Mouse (Mus musculus) spleen, adult 2 months (tissue): ENCODE results near the gene Lrp6. TPM values are rescaled to one million over a fixed set of nuclear protein-coding genes. Genes with fewer than 3 reads are reported as not detected.

ENCODE experiments used
- DNase-seq, 2 experiments: peaks; one replicate each; pipeline versions ENCODE4 v3.0.0 to v3.0.0-alpha.2; 2012 to 2021; ENCODE audit warnings: low spot score in 2 of 2, low read depth in 1 of 2
- H3K27ac ChIP-seq: fragments of 200-500 bp; 2 replicates; pipeline ENCODE4 v1.5.1; 2012; ENCODE audit warnings: low read length, inconsistent platforms; ENCODE audit not compliant: insufficient read depth
- H3K27me3 ChIP-seq: fragments of 200-500 bp; 2 replicates; pipeline ENCODE4 v1.6.1; 2012; ENCODE audit warnings: mild to moderate bottlenecking, moderate library complexity, low read length, inconsistent platforms; ENCODE audit not compliant: control insufficient read depth, insufficient read depth
- H3K36me3 ChIP-seq: fragments of 200-500 bp; 2 replicates; pipeline ENCODE4 v1.6.1; 2012; ENCODE audit warnings: mild to moderate bottlenecking, low read length, inconsistent platforms; ENCODE audit not compliant: control insufficient read depth, insufficient read depth
- H3K4me1 ChIP-seq: fragments of 200-500 bp; 2 replicates; pipeline ENCODE4 v1.6.1; 2011; ENCODE audit warnings: inconsistent platforms; ENCODE audit not compliant: control insufficient read depth, insufficient read depth, insufficient read length
- H3K4me3 ChIP-seq: fragments of 200-500 bp; 2 replicates; pipeline ENCODE4 v1.5.1; 2011; ENCODE audit warnings: mild to moderate bottlenecking, inconsistent platforms; ENCODE audit not compliant: insufficient read depth, insufficient read length; ENCODE audit errors: extremely low read depth
- CTCF ChIP-seq: fragments of 200-500 bp; IDR thresholded peaks from 2 replicates; pipeline ENCODE4 v1.5.1; 2011; ENCODE audit warnings: mild to moderate bottlenecking, inconsistent platforms; ENCODE audit not compliant: insufficient read depth, insufficient read length, insufficient replicate concordance; ENCODE audit errors: extremely low read depth
- POLR2A ChIP-seq: fragments of 200-500 bp; IDR thresholded peaks from 2 replicates; pipeline ENCODE4 v1.6.1; 2011; ENCODE audit warnings: low read depth, low read length, inconsistent platforms
- whole genome bisulfite sequencing: fragments of 180-500 bp; shearing (Covaris S2); methylation state at CpG from one replicate; pipeline ENCODE4 v1.1.7; 2018; 5-methylcytosine and 5-hydroxymethylcytosine counted together
- polyA plus RNA-seq: library from polyadenylated mRNA; depleted of rRNA; stranded (reverse); fragments of >200 nt; gene quantifications from 2 replicates; pipeline ENCODE4 v1.2.3, GENCODE M21; 2012

The Lrp6 gene
- polyA plus RNA-seq, 1 experiment: 10.8 TPM

GRCm38 (mm10) chr6:134442219-134442618 is 124.5 kb downstream of the Lrp6 start:
- H3K36me3 ChIP-seq: peaks cover 4% of the 10 kb centered on the region; the same call in 1 of the 2 replicates
- no peak overlapping the region for H3K27ac ChIP-seq
- no peak for DNase-seq
- TF ChIP-seq CTCF (no peak), POLR2A (no peak)
- no peak overlapping the region for H3K4me3 ChIP-seq
- WGBS: 83% methylated on average over 5 of the region's 5 CpGs
- H3K27me3 ChIP-seq: no peaks in the 10 kb centered on the region
- no peaks in the 10 kb centered on the region; the same call in 1 of the 2 replicates for H3K4me1 ChIP-seq

GRCm38 (mm10) chr6:134441716-134442115 is 125.0 kb downstream of the Lrp6 start:
- Histone ChIP-seq H3K27ac (no peak overlapping the region), H3K4me3 (no peak overlapping the region), H3K27me3 (no peaks in the 10 kb centered on the region), H3K36me3 (peaks cover 4% of the 10 kb centered on the region; the same call in 1 of the 2 replicates), H3K4me1 (no peaks in the 10 kb centered on the region; the same call in 1 of the 2 replicates)
- 84% methylated on average over 3 of the region's 3 CpGs for WGBS
- TF ChIP-seq POLR2A: no peak
- no peak for DNase-seq

GRCm38 (mm10) chr6:134440023-134440422 is 126.7 kb downstream of the Lrp6 start:
- no peaks in the 10 kb centered on the region; the same call in 1 of the 2 replicates for H3K4me1 ChIP-seq
- TF ChIP-seq POLR2A (no peak), CTCF (no peak)
- no peak overlapping the region for H3K4me3 ChIP-seq
- 0 out of 2 replicates have a peak, but pooled peaks cover 1% of the 10 kb centered on the region for H3K36me3 ChIP-seq
- H3K27me3 ChIP-seq: no peaks in the 10 kb centered on the region
- WGBS: 76% methylated on average over 10 of the region's 10 CpGs
- no peak for DNase-seq
- H3K27ac ChIP-seq: no peak overlapping the region

DNA sequence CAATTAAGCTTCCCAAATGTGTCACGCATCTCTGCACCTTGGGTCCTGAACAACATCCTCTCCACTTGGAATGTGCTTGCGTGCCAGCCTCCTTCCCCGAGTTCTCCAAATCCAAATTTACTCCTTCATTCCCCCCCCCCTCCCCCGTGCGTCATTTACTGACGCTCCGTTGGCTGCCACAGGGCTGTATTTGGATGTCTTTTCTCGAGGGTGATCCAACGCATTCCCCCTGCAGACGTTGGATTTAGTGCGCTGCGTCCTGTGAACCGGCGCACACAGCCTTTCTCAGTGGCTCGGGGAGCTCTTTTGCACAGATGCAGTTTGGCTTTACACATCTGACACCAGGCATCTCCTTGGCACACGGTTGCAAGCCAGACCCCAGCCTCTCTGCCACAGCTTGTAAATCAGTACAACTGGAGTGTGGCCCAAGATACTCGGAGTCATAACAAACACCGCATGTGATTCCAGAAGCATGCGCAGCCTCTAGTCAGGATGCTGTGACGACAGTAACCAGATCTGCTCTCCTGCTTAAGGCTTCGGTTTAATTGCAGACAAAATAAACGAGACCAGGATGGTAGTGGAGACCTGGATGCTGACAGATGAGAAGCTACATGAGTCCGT is 127.3 kb downstream of the Lrp6 start:
- Histone ChIP-seq H3K27ac (no peak overlapping the region), H3K36me3 (no peaks in the 10 kb centered on the region), H3K27me3 (no peaks in the 10 kb centered on the region), H3K4me3 (no peak overlapping the region), H3K4me1 (no peaks in the 10 kb centered on the region; the same call in 1 of the 2 replicates)
- DNase-seq: no peak
- 78% methylated on average over 23 of the region's 23 CpGs for WGBS
- TF ChIP-seq CTCF: no peak
- TF ChIP-seq POLR2A: no peak

DNA sequence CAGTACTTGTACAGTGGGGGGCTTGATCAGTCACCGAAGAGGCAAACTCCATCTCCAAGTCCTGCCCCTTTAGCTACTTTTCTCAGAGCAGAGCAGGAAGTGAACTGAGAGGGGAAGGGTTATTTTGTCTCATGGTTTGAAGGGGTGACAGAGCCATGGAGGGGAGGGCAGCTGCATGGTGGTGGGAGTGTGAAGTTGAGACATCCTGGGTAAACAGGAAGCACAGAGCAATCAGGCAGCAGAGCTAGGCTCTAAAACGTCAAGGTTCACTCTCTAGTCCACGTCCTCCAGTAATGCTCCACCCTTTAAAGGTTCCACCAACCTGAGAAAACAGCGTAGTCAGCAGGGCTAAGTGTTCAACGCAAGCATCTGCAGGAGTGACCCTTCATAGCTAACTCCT is 129.8 kb downstream of the Lrp6 start:
- no peak for DNase-seq
- TF ChIP-seq CTCF: no peak
- no peak for TF ChIP-seq POLR2A
- Histone ChIP-seq H3K27ac (no peak overlapping the region), H3K27me3 (no peaks in the 10 kb centered on the region), H3K4me1 (no peaks in the 10 kb centered on the region; the same call in 1 of the 2 replicates), H3K4me3 (no peak overlapping the region), H3K36me3 (no peaks in the 10 kb centered on the region)
- WGBS: 67% methylated on average over 5 of the region's 5 CpGs

- no peak for TF ChIP-seq CTCF
- no peak for TF ChIP-seq POLR2A
- Histone ChIP-seq H3K27ac (no peak overlapping the region), H3K4me1 (no peaks in the 10 kb centered on the region; the same call in 1 of the 2 replicates), H3K27me3 (no peaks in the 10 kb centered on the region), H3K36me3 (no peaks in the 10 kb centered on the region), H3K4me3 (no peak overlapping the region)
- DNase-seq: no peak
- 92% methylated on average over 9 of the region's 9 CpGs for WGBS
Measured at GRCm38 (mm10) chr6:134434866-134435390, 131.8 kb downstream of the Lrp6 start.

GRCm38 (mm10) chr6:134434044-134434443 is 132.7 kb downstream of the Lrp6 start:
- 89% methylated on average over 6 of the region's 6 CpGs for WGBS

More at GRCm38 (mm10) chr6:134434044-134434443, 132.7 kb downstream of the Lrp6 start:
- Histone ChIP-seq H3K27ac (no peak overlapping the region), H3K36me3 (no peaks in the 10 kb centered on the region), H3K27me3 (no peaks in the 10 kb centered on the region), H3K4me1 (no peaks in the 10 kb centered on the region; the same call in 1 of the 2 replicates), H3K4me3 (no peak overlapping the region)
- no peak for TF ChIP-seq CTCF
- no peak for DNase-seq
